Mouse (Mus musculus): ENCODE results near the gene Ak5. TPM values are rescaled to one million over a fixed set of nuclear protein-coding genes. Genes with fewer than 3 reads are reported as not detected.
"Not testable (repeated sequence)": the region's sequence is repeated elsewhere in the genome, so short reads cannot be mapped to it uniquely, and the experiment has no call there.

Ak5 gene
- polyA plus RNA-seq, 1 experiment = 9.7 TPM

GRCm38 (mm10) chr3:152592767-152593425, 75.3 kb downstream of the Ak5 start:
- WGBS = 59% methylated on average over 8 of the region's 8 CpGs
- Histone ChIP-seq H3K27me3 (ENCODE audit: control insufficient read depth, insufficient read depth, low read length) (no peaks in the 10 kb centered on the region), H3K27ac (ENCODE audit: insufficient read depth, low read length) (no peak overlapping the region), H3K4me1 (ENCODE audit: control insufficient read depth, insufficient read depth, low read length) (no peaks in the 10 kb centered on the region), H3K4me3 (replicated peaks; ENCODE audit: insufficient read depth, low read depth, low read length) (no peak overlapping the region)
- no peak for DNase-seq
- TF ChIP-seq POLR2A (IDR thresholded peaks at IDR 0.05; ENCODE audit: borderline replicate concordance, insufficient read depth, low read length) (no peak), CTCF (IDR thresholded peaks at IDR 0.05; ENCODE audit: borderline replicate concordance, insufficient read depth, low read depth, low read length) (no peak)

GRCm38 (mm10) chr3:152590491-152590890, 77.7 kb downstream of the Ak5 start:
- DNase-seq = no peak
- Histone ChIP-seq H3K4me3 (replicated peaks; ENCODE audit: insufficient read depth, low read depth, low read length) (no peak overlapping the region), H3K27ac (ENCODE audit: insufficient read depth, low read length) (no peak overlapping the region), H3K4me1 (ENCODE audit: control insufficient read depth, insufficient read depth, low read length) (no peaks in the 10 kb centered on the region), H3K27me3 (ENCODE audit: control insufficient read depth, insufficient read depth, low read length) (no peaks in the 10 kb centered on the region)
- TF ChIP-seq POLR2A (IDR thresholded peaks at IDR 0.05; ENCODE audit: borderline replicate concordance, insufficient read depth, low read length) = no peak
- TF ChIP-seq CTCF (IDR thresholded peaks at IDR 0.05; ENCODE audit: borderline replicate concordance, insufficient read depth, low read depth, low read length) = no peak
- WGBS = 92% methylated on average over 7 of the region's 7 CpGs

GRCm38 (mm10) chr3:152589101-152589500, 79.1 kb downstream of the Ak5 start:
- WGBS = 72% methylated on average over 3 of the region's 3 CpGs
- H3K4me1 ChIP-seq (ENCODE audit: control insufficient read depth, insufficient read depth, low read length); H3K4me3 ChIP-seq (replicated peaks; ENCODE audit: insufficient read depth, low read depth, low read length); DNase-seq; H3K27ac ChIP-seq (ENCODE audit: insufficient read depth, low read length); H3K27me3 ChIP-seq (ENCODE audit: control insufficient read depth, insufficient read depth, low read length): not testable (repeated sequence)

- Histone ChIP-seq H3K27ac (ENCODE audit: insufficient read depth, low read length) (no peak overlapping the region), H3K4me3 (replicated peaks; ENCODE audit: insufficient read depth, low read depth, low read length) (no peak overlapping the region), H3K27me3 (ENCODE audit: control insufficient read depth, insufficient read depth, low read length) (no peaks in the 10 kb centered on the region), H3K4me1 (ENCODE audit: control insufficient read depth, insufficient read depth, low read length) (no peaks in the 10 kb centered on the region)
- 50% methylated on average over 2 of the region's 2 CpGs for WGBS
- TF ChIP-seq CTCF (IDR thresholded peaks at IDR 0.05; ENCODE audit: borderline replicate concordance, insufficient read depth, low read depth, low read length) = no peak
- DNase-seq = no peak
Measured at GRCm38 (mm10) chr3:152587007-152587406, 81.2 kb downstream of the Ak5 start.

GRCm38 (mm10) chr3:152586191-152586590, 82.0 kb downstream of the Ak5 start:
- no peaks in the 10 kb centered on the region for H3K27me3 ChIP-seq (ENCODE audit: control insufficient read depth, insufficient read depth, low read length)
- H3K4me3 ChIP-seq (replicated peaks; ENCODE audit: insufficient read depth, low read depth, low read length) = no peak overlapping the region
- no peaks in the 10 kb centered on the region for H3K4me1 ChIP-seq (ENCODE audit: control insufficient read depth, insufficient read depth, low read length)
- TF ChIP-seq POLR2A (IDR thresholded peaks at IDR 0.05; ENCODE audit: borderline replicate concordance, insufficient read depth, low read length) = no peak
- no peak for TF ChIP-seq CTCF (IDR thresholded peaks at IDR 0.05; ENCODE audit: borderline replicate concordance, insufficient read depth, low read depth, low read length)
- H3K27ac ChIP-seq (ENCODE audit: insufficient read depth, low read length) = no peak overlapping the region
- DNase-seq = no peak
- 21% methylated on average over 8 of the region's 8 CpGs for WGBS

GRCm38 (mm10) chr3:152585581-152585980, 82.6 kb downstream of the Ak5 start:
- 70% methylated on average over 6 of the region's 6 CpGs for WGBS
- Histone ChIP-seq H3K27me3 (ENCODE audit: control insufficient read depth, insufficient read depth, low read length) (no peaks in the 10 kb centered on the region), H3K4me3 (replicated peaks; ENCODE audit: insufficient read depth, low read depth, low read length) (no peak overlapping the region), H3K4me1 (ENCODE audit: control insufficient read depth, insufficient read depth, low read length) (no peaks in the 10 kb centered on the region), H3K27ac (ENCODE audit: insufficient read depth, low read length) (no peak overlapping the region)
- TF ChIP-seq CTCF (IDR thresholded peaks at IDR 0.05; ENCODE audit: borderline replicate concordance, insufficient read depth, low read depth, low read length) (no peak), POLR2A (IDR thresholded peaks at IDR 0.05; ENCODE audit: borderline replicate concordance, insufficient read depth, low read length) (no peak)
- no peak for DNase-seq

- no peak overlapping the region for H3K4me3 ChIP-seq (replicated peaks; ENCODE audit: insufficient read depth, low read depth, low read length)
- no peak for TF ChIP-seq POLR2A (IDR thresholded peaks at IDR 0.05; ENCODE audit: borderline replicate concordance, insufficient read depth, low read length)
- TF ChIP-seq CTCF (IDR thresholded peaks at IDR 0.05; ENCODE audit: borderline replicate concordance, insufficient read depth, low read depth, low read length) = no peak
- H3K27me3 ChIP-seq (ENCODE audit: control insufficient read depth, insufficient read depth, low read length) = no peaks in the 10 kb centered on the region
- H3K27ac ChIP-seq (ENCODE audit: insufficient read depth, low read length) = no peak overlapping the region
- no peak for DNase-seq
- H3K4me1 ChIP-seq (ENCODE audit: control insufficient read depth, insufficient read depth, low read length) = no peaks in the 10 kb centered on the region
Measured at GRCm38 (mm10) chr3:152583033-152583432, 85.1 kb downstream of the Ak5 start.

- not testable (repeated sequence) for DNase-seq; H3K27ac ChIP-seq (ENCODE audit: insufficient read depth, low read length)
- WGBS = 44% methylated on average over 3 of the region's 3 CpGs
Measured at GRCm38 (mm10) chr3:152581853-152582252, 86.3 kb downstream of the Ak5 start.

More at GRCm38 (mm10) chr3:152581853-152582252, 86.3 kb downstream of the Ak5 start:
- H3K4me1 ChIP-seq (ENCODE audit: control insufficient read depth, insufficient read depth, low read length); H3K27me3 ChIP-seq (ENCODE audit: control insufficient read depth, insufficient read depth, low read length); H3K4me3 ChIP-seq (replicated peaks; ENCODE audit: insufficient read depth, low read depth, low read length): not testable (repeated sequence)
